Mouse (Mus musculus): ENCODE measurements around the gene Gng7. TPM values are rescaled to one million over a fixed set of nuclear protein-coding genes. Genes with fewer than 3 reads are reported as not detected.
A peak's percentile ranks its signal among the peaks of the same experiment; 100 is the strongest.
"Not testable (repeated sequence)": the region's sequence is repeated elsewhere in the genome, so short reads cannot be mapped to it uniquely, and the experiment has no call there.

Gene Gng7
- not detected for polyA plus RNA-seq (2017; shearing (Covaris generic))

GRCm38 (mm10) chr10:81014393-81015384 is at the start of gene Gng7:
TSS of gene Gng7 (minus strand) at chr10:81014945.
- ATAC-seq: peak; percentile 58

- ATAC-seq: not testable (repeated sequence)
These were observed 49.8 kb upstream of the Gng7 start for GRCm38 (mm10) chr10:81064519-81064918.

- no peak for ATAC-seq
These were observed 48.0 kb upstream of the Gng7 start for GRCm38 (mm10) chr10:81062710-81063109.

- ATAC-seq: peak; percentile 89
These were observed 45.1 kb upstream of the Gng7 start, which contains the start of gene Sgta for GRCm38 (mm10) chr10:81059603-81060543. TSS of gene Sgta (minus strand) at chr10:81060181.

- no peak for ATAC-seq
These were observed 44.2 kb upstream of the Gng7 start for GRCm38 (mm10) chr10:81058896-81059295.

GRCm38 (mm10) chr10:81057406-81058130 is 42.8 kb upstream of the Gng7 start:
- ATAC-seq: no peak

GRCm38 (mm10) chr10:81055802-81056340 is 41.1 kb upstream of the Gng7 start:
- ATAC-seq: not testable (repeated sequence)

- no peak for ATAC-seq
These were observed 40.4 kb upstream of the Gng7 start for GRCm38 (mm10) chr10:81055169-81055568.

- no peak for ATAC-seq
These were observed 37.8 kb upstream of the Gng7 start for GRCm38 (mm10) chr10:81052577-81052976.

GRCm38 (mm10) chr10:81051133-81051532 is 36.4 kb upstream of the Gng7 start:
- no peak for ATAC-seq

GRCm38 (mm10) chr10:81050645-81051044 is 35.9 kb upstream of the Gng7 start:
- no peak for ATAC-seq

GRCm38 (mm10) chr10:81045246-81045645 is 30.5 kb upstream of the Gng7 start:
- ATAC-seq: not testable (repeated sequence)

- no peak for ATAC-seq
These were observed 26.9 kb upstream of the Gng7 start for GRCm38 (mm10) chr10:81041458-81042175.

GRCm38 (mm10) chr10:81036988-81037580 is 22.3 kb upstream of the Gng7 start, which contains the start of gene Slc39a3:
TSS of gene Slc39a3 (minus strand) at chr10:81037426.
- ATAC-seq: peak; percentile 100

- no peak for ATAC-seq
These were observed 21.5 kb upstream of the Gng7 start for GRCm38 (mm10) chr10:81036251-81036650.

GRCm38 (mm10) chr10:81033586-81033985 is 18.8 kb upstream of the Gng7 start:
- ATAC-seq: no peak

- no peak for ATAC-seq
These were observed 14.3 kb upstream of the Gng7 start for GRCm38 (mm10) chr10:81029031-81029430.

- ATAC-seq: no peak
These were observed 13.5 kb upstream of the Gng7 start for GRCm38 (mm10) chr10:81028219-81028618.

- no peak for ATAC-seq
These were observed 12.6 kb upstream of the Gng7 start for GRCm38 (mm10) chr10:81027331-81027730.

GRCm38 (mm10) chr10:81026857-81027256 is 12.1 kb upstream of the Gng7 start:
- no peak for ATAC-seq
